Mouse (Mus musculus) cerebellum, postnatal 4 days (tissue): Measurements from ENCODE around the gene Cyp2u1.

ENCODE experiments used
- DNase-seq, 2 experiments: peaks; one replicate each; pipeline ENCODE4 v3.0.0; 2022; ENCODE audit warnings: low spot score in 2 of 2, mixed read lengths in 1 of 2

The Cyp2u1 gene

DNA sequence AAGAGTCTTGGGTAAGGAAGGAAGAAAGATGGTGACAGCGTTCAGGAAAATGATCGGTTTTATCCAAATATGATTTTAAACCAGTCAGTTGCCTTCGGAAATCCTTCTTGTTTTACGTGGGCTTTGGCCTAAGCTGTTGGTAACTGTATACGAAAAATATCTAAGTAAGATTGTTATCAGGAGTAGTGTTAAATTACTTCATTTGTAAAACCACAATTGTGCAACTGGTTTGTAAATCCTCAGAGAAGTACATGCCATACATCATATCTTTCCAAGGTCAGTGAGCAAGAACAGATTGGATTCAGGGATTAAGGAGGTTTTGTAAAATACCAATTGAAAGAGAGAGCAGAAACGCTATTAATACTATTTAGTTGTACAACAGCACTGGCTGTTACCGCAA lies 3.2 kb upstream of the Cyp2u1 start:
- DNase-seq, result no peak

DNA sequence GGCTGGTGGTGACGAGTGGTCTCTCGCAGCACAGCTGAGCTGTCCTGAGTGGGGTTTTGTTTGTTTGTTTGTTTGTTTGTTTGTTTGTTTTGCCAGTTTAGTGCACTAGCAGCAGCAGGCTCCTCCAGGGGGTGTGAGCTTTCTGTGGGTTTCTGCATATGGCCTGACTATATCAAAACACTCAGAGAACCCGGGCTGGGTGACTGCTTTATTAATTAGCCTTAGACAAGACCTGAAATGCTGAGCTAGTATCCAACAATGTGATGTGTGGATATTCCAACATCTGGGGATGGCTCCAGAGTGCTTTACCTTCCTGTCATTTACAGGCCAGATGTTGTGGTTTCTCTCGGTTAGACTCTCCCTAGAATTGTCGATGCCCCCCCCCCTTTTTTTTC lies 290 bp upstream of the Cyp2u1 start:
- DNase-seq, result no peak

DNA sequence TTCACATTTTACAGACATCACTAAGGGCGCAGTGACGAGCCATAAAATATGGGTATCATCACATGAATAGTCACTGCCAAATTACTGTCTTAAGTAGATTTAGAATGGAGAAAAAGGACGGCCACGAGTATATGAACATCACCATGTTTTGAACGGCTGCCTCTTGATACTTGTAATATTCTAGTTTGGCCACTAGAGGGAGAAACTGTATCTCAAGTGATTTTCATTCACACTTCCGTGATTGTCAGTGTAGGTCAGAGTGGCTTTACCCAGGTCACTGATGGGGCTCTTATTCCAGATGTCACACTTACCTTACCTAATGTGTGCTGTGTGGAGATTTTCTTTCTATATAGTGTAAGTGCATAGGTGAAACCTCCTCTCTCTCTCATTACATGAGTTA lies 3.1 kb downstream of the Cyp2u1 start:
- DNase-seq, result no peak

DNA sequence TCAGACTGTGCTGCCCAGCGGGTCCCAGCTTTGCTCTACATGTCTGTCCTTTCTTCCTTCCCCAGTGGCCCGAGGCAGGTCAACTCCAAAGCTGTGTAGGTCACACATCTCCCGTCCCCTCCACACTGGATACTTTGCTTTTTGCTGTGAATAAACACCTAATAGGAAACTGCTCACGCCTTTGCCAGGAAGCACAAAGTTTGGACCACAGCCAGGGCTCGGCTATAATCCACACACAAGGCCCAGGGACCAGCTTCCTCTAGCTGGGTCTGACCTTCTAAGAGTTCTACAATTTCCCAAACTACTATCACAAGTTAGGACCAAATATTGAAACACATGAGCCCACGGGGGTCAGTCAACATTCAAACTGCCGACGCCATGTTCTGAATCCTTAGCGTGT lies 3.9 kb downstream of the Cyp2u1 start:
- DNase-seq, result no peak

DNA sequence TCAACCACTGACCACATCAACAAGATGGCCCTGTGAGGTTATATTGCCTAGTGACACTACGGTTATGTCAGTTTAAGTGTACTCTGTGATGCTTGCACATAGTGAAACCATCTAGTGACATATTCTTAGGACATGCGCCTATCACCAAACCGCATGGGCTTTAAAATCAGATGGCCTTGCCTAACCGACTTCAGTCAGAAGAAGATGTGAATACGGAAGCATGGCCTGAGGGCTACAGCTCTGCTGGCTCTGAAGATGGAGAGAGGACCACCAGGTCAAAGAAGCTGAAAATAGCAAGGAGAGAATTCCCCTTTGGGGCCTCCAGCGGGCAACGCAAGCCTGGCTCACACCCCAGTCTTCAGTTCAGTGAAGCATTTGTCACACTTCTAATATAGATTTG lies 6.1 kb downstream of the Cyp2u1 start:
- no peak for DNase-seq

GRCm38 (mm10) chr3:131295513-131296200 lies 7.4 kb downstream of the Cyp2u1 start:
- DNase-seq, result no peak

GRCm38 (mm10) chr3:131294503-131294902 lies 8.5 kb downstream of the Cyp2u1 start:
- DNase-seq, result no peak

DNA sequence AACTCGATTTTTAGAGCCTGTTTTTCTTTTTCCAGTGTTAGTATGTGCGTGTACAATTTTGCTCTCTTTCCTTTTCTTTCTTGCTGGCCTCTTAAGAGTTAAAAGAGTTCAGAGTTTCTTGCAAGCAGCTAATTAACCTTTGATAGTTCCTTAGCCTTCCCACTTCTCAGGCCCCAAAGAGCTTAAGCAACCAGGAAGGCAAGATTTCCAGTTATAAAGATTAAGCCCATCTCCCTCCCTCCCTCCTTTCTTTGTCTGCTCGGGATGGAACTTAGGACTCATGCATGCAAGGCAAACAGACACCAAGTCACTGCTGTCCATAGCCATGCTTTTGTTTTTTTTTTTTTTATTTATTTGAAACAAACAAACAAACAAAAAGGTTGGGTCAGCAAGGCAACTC lies 10.1 kb downstream of the Cyp2u1 start:
- DNase-seq, result no peak

DNA sequence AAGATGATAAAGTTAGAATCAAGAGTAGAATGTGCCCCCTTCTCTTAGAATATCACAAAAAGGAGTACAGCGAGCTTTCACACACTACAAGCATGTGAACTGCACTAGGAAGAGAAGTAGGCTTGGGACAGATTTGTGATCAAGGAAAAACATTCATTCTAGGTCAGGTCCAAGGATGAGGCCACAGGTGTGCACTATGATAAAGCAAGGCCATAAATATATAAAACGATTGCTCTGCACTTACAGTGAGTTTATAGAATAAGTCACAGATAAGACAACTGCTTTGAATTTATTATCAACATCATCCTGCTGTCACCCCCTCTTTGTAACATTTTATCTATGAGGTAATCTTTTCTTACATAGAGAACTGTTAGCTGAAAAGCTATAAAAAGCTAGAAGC lies 10.7 kb downstream of the Cyp2u1 start:
- DNase-seq, result no peak

GRCm38 (mm10) chr3:131291890-131292289 lies 11.1 kb downstream of the Cyp2u1 start:
- DNase-seq, result no peak

DNA sequence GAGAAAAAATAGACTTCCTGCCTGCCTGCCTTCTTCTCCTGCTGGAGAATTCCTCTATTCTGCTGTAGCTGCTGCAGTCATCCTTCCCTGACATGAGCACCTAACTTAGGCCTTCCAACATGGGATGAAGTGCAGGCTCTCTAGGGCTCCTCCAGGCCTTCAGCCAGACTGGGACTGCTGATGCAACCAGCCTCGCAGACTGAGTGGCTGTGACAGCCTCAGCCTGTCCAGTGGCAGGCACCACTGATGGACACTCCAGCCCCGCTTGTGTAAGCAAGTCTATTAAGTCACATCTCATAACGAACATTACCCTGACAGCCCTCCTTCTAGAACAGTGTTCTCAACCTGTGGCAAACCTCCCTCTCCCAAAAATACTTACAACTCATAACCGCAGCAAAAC lies 28.9 kb downstream of the Cyp2u1 start:
- no peak for DNase-seq

GRCm38 (mm10) chr3:131272374-131273100 lies 30.5 kb downstream of the Cyp2u1 start:
- no peak for DNase-seq

DNA sequence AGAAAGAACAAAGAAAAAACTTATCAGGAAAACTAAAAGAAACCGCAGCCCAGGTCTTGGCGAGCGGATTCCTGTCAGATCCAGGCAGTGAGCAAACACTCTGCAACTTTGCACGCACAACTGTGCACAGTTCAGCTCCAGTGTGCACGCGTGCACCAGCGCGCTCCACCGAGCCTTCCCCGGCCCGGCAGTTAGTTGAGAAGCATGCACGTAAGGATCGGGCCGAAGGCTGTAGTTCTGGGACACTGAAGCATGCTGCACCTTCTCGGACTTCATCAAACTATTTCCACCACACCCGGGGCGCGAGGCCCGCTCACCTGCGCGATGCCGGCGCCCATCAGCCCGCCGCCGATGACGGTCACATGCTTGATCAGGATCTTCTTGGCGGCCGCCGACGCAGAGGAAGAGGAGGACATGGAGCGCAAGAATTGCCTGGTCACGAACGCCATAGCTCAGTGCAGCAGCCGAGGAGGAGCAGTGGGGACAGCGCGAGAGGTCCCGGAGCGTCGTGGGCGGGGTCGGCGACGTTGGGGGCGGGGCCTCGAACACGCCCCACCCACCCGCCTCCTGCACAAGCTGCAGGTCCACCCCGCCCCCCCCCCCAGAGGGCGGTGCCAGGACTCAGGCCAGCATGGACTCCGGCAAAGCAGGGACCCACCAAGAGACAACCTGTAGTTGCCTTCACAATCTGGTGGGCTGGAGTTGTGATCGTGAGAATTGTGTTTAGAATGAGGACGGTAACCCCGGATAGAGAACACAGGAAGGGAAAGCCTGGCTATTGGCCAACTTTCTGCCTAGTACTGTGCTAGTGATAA lies 31.3 kb downstream of the Cyp2u1 start, which contains the start of gene Hadh:
TSS of gene Hadh (minus strand) at position 543 of the 815 bp plus-strand sequence.
- DNase-seq, result peak; percentile 35 to 83

- DNase-seq, result no peak
Observed at GRCm38 (mm10) chr3:131271157-131271556, 31.9 kb downstream of the Cyp2u1 start.

DNA sequence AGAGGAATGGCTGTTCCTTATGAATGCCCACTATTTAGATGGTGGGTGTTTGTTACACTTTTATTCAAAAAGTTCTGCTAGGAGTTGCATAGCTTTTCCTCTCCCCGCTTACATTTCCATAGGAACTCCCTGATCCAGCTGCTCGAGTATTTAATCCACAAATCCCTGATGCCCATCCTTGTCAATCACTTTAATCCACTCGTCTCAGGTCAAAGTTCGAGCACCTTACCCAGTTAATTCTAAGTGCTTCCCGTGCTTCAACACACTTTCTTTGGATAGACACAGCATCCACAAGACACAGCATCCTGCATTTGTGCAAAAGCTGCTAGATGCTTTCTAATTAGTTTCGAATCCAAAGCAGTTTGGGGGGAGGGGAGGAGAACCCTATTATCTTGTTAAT lies 32.6 kb downstream of the Cyp2u1 start:
- DNase-seq, result no peak

- no peak for DNase-seq
Observed at GRCm38 (mm10) chr3:131266366-131267050, 36.5 kb downstream of the Cyp2u1 start.

GRCm38 (mm10) chr3:131265516-131265915 lies 37.5 kb downstream of the Cyp2u1 start:
- no peak for DNase-seq

DNA sequence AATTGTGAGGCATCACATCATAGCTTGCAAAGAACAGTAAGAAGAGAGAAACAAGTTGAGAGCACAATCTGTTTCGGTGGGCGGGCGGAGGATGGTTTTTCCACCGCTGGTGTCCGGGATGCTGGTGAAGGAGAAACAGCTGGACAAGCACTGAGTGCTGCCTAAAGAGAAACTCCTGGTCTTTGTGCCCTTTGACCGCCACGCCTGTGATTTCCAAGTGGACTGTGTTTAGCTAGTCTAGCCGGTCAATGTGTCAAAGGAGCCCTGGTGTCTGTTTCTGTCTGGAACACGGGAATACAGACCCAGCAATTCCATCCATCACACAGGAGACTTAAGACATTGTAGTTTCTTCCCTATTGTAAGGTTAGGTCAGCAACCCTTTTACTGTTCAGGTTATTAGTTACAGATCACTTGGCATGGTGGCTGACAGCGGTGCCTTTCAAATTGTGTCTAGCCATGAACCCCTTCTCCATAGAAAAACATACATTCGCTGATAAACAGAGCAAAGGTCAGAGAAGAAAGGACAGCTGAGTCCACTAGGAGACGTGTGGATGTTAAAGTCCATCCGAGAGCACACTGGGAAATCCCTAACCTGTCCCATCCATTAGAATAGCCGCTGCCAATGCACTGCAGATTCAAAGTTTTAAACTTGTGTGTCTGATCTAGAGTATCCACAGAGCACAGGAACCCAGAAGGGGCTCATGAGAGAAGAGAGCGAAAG lies 39.1 kb downstream of the Cyp2u1 start:
- DNase-seq, result no peak

DNA sequence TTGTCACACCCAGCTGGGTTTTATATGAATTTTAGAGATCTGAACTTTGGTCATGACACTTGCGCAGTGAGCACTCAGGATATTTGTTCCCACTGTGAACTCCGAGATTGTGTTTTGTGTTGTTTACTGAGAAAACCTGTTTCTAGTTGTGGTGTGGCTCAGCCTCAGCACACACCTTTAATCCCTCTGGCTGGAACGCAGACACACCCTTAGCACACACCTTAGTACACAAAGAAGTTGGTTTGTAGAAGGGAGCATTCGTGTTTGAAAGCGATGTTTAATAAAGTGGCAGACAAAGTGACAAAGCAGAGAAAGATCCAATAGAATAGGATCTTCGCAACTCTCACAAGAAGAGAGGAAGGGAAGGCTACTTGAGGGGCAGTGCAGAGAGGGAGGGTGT lies 42.6 kb downstream of the Cyp2u1 start:
- no peak for DNase-seq

GRCm38 (mm10) chr3:131259392-131259965 lies 43.5 kb downstream of the Cyp2u1 start:
- DNase-seq, result no peak

DNA sequence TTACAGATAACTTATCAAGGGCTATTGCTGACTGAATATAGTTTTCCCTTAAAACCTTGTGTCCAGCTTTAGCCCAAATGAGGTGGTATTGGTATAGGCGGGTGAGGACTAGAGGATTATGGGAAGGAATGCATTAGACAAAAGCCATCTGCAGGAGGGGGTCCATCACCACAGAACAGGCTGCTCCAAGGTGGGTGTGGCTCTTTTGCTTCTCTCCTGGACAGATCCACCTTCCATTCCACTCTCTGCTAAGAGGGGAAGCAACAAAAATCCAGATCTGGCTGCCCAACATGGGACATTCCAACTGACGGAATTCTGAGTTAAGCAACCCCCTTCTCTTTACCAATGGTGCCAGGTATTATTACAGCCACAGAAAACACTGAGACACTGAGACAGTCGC lies 44.1 kb downstream of the Cyp2u1 start:
- DNase-seq, result no peak
